Mouse (Mus musculus): ENCODE data around the gene Nectin3.

- no peak for TF ChIP-seq EP300 (IDR thresholded peaks at IDR 0.05; ENCODE audit: insufficient read depth, low read depth, low read length)
- no peak for TF ChIP-seq CTCF (IDR thresholded peaks at IDR 0.05)
Observed at GRCm38 (mm10) chr16:46532465-46533254, 34.3 kb upstream of the Nectin3 start.
